Mouse (Mus musculus): ENCODE results near the gene Arf4.

Arf4 gene

DNA sequence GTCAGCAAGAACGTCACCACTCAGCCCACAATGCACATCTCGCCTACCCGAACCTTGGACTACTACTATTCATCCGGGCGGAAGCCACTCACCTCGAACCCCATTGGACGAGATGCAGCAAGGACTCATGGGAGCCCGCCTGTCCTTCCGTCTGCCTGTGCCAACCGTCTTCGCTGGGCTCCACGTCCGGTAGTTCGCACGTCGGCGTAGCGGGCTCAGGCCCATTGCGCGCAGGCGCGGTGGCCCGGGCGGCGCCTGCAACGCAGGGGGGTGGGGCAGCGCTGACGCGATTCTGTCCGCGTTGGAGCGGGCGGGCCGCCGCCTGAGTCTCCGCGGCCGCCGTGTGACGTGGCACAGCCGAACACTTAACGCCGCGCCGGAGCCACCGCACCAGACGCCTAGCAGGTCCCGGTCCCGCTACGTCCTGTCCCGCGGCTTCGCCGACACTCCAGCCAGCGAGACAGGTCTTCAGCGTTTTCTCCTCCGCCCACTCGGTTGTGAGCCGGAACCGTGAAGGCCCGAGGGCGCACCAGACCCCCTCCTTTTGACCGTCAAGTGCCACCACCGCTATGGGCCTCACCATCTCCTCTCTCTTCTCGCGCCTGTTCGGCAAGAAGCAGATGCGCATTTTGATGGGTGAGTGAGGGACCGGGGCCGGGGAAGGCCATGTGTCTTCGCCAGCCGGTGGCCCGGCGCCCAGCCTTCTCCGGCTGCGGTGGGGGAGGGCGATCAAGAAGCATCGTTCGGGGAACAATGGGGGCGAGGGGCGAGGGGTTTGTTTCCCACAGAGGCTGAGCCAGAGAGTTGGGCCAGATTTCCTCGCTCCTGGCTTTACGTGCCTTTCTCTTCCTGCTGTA is at the start of gene Arf4:
Arf4 (plus strand) TSS at position 224 of the 857 bp plus-strand sequence.
- peak; percentile 97 for DNase-seq

DNA sequence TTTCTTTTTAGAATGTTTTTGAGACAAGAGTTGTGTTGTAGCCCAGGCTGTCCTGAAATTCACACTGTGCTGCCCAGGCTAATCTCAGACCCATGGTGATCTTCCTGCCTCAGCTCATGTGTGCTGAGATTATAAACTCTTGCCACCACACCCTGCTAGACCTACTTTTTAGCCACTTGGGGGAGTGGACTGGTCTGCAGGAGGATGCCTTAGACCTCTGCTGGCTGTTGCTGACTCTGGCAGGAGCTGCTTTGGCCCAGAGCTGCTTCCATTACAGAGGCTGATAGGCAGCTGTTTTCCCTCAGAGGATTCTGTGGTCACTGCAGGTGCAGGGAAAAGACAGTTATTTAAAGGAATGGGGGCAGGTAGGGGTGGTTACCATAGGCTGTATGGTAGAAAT is 46.5 kb upstream of the Arf4 start:
- no peak for DNase-seq

- DNase-seq = no peak
Measured at GRCm38 (mm10) chr14:26593281-26593895, 44.5 kb upstream of the Arf4 start.

GRCm38 (mm10) chr14:26595167-26595566 is 42.7 kb upstream of the Arf4 start:
- DNase-seq = no peak

DNA sequence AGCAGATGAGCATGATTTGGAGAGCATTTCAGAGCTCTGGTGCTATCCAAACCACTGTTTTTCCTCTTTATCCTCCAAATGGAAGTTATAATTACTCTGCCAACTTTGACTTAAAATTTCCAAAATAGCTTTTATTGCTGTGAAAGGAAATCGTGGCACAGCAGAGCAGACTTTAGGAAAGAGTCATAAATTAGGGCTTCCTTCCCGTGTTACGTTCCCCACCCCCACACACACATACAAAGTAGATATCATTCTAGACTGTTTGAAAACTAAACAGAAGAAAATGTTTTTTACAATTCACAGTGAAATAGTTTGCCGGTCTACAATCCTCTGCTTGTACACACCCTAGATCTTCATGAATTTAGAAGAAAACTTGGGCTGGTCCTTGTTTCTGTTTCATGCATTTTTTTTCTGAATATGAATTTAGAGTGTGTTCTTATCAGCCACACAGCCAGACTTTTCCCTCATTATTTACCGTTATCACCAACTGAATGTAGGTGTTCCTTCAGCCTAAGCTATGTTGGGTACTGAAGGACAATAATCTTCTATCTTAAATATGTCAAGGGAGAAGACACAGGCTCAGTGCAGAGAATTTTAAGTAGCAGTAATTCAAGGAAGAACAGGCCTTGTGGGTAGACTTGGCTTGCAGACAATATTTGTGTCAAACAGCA is 42.0 kb upstream of the Arf4 start:
- no peak for DNase-seq

- no peak for DNase-seq
Measured at GRCm38 (mm10) chr14:26605354-26605753, 32.5 kb upstream of the Arf4 start.

GRCm38 (mm10) chr14:26609674-26610073 is 28.2 kb upstream of the Arf4 start:
- DNase-seq = no peak

DNA sequence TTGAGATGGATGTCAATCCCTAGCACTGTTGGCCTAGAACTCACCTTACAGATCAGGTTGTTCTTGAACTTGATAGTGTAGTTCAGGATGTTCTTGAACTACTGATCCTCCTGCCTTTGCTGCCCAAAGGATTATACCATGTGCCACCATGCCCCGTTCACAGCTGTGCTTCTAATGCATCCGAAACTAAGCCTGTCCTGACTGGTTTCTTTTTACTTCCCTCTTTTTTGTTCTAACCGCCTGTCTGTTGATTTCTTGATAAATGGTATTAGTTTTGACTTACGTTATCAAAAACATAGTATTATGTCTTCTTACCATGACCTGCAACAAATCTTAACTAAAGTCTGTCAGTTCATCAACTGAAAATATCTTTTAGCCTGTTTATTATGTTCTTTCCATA is 27.2 kb upstream of the Arf4 start:
- DNase-seq = no peak

DNA sequence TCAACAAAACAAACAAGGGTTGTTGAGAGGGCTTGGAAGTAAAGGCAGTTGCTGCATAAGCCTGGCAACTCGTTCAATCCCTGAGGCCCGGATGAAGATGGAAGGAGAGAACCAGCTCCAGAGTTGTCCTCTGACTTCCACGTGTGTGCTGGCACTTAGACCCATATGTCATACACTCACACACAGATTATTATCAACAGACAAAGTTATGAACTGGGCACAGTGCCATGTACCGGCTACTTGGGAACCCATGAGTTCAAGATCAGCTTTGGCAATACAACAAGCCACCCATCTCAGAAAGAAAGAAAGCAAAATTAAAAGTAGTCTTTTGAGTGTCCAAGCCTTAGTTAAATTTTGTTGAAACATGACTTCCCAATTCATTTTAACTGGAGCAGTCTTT is 12.6 kb upstream of the Arf4 start:
- DNase-seq = no peak

DNA sequence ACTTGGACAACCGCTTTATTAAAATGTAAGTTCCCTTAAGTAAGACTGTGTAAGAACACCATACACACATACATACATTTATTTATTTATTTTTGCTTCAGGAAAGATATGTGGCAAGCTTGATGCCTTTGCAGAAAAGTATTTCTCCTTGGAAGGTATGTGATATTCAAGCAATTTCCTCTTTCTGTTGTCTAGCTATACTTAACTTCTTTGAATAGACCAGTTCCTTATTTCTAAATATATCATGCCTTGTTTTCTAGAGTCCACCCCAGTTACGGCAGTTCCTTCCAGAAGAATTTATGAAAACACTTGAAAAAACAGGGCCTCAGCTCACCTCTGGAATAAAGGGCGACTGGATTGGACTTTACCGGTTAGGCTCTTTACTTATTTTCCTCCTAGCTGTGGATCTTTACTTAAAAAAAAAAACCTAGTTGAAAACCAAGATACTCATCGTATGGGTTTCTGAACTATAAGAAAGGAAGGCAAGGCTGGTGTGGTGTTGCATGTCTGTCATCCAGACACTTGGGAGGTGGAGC is 11.2 kb upstream of the Arf4 start:
- no peak for DNase-seq

- no peak for DNase-seq
Measured at GRCm38 (mm10) chr14:26637025-26637850, 636 bp upstream of the Arf4 start.

- DNase-seq = peak; percentile 34
Measured at GRCm38 (mm10) chr14:26638708-26639084, 822 bp downstream of the Arf4 start.

- DNase-seq = no peak
Measured at GRCm38 (mm10) chr14:26639251-26639650, 1.4 kb downstream of the Arf4 start.

DNA sequence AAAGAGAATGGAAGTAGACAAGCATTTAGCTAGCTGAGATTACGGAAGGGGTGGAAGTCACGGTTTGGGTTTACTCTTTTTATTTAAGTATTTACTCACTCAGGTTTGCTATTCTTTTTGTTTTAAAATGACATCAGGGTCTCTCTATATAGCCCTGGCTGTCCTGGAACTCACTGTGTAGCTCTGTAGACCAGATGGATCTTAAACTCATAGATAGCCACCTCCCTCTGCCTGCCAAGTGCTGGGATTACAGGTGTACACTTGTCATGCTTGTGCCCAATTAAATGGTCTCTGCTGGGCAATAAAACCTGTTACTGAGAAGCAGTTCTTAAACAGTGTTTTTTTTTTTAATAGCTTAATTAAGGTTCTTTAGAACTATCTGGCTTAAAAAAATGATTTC is 2.1 kb downstream of the Arf4 start:
- DNase-seq = no peak

DNA sequence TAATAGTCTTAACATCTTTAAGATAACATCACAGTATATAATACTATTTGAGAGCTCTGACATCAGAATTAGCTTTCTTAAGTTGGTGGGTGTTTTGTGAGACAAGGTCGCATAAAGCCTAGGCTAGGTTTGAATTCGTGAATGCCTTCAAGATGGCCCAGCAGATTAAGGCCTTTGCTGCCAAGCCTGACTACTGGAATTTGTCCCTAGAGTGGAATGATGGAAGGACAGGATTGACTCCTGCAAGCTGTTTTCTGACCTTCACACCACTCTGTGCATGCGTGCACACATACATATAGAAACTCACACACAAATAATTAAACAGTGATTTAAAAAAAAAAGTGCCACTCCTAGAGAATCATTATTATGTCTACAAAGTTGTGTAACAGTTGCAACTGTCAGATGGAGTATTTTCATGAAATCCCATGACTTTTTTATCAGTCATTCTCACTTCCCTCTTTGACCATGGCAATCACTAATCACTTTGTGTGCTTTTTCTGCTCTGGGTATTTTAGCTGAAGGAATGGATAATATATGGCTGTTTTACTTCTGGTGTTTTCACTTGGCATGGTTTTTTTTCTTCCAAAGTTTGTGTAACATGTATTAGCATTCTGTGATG is 5.2 kb downstream of the Arf4 start:
- DNase-seq = no peak

DNA sequence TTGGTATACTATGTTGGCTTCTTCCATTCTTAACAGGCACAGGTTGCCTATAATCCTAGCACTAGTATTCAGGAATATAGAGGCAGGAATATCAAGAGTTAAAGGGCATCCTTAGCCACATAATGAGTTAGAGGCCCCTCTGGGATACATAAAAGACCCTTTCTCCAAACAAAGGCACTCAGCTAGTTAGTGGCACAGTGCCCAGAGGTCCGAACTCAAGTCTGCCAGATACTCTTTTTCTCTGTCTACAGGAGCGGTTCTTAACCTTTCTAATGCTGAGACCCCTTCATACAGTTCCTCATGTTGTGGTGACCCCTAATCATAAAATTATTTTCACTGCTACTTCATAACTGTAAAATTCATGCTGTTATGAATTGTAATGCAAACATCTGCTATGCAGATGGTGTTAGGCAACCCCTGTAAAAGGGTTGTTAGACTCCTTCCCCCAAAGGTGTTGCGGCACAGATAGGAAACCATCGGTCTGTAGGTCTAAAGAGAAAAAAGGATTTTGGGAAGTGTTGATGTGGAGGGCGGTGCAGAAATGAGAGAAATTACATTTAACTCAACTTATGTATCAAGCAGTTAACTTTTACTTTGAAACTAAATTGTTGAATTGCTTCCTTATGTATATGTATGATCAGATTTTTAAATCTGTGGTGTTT is 8.2 kb downstream of the Arf4 start:
- DNase-seq = peak; percentile 10

DNA sequence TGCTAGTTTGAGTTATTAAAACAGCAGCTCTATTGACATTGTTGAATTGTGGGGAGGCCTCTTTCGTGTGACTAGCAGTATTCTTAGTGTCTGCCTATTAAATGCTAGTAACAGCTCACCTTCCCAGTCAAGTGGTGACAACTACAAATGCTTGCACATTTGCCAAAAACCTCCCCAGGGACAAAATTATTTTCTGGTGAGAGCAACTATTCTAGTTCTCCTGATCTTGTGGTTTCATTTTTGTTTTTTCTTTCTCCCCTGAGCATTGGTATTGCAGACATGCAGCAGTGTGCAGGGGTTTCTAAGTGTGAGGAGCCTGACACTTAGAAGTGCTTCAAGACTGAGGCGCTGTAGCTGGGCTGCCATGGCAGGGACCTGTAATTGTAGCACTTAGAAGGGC is 9.9 kb downstream of the Arf4 start:
- no peak for DNase-seq

- DNase-seq = no peak
Measured at GRCm38 (mm10) chr14:26651901-26652300, 14.0 kb downstream of the Arf4 start.

- DNase-seq = no peak
Measured at GRCm38 (mm10) chr14:26658178-26658577, 20.3 kb downstream of the Arf4 start.

DNA sequence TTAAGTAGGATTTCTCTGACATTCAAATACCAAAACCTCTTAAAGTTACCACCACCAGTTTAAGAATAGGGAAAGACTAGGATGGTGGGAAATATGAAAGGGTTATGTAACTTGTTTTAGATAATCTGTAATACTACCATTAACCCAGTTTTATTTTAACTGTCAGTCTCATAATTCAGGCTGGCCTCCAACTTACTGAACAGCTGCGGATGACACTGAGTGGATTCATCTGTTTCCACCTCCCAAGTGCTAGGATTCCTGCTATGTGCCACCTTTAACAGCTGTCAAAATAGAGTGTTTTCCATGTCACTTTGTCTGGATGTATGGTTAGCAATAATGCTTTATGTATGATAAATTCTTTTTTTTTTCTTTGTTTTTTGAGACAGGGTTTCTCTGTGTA is 22.4 kb downstream of the Arf4 start:
- no peak for DNase-seq

- DNase-seq = no peak
Measured at GRCm38 (mm10) chr14:26662016-26662415, 24.1 kb downstream of the Arf4 start.

GRCm38 (mm10) chr14:26662488-26662887 is 24.6 kb downstream of the Arf4 start:
- DNase-seq = no peak

Measured in right cerebral cortex, postnatal 14 days (tissue).